Mouse (Mus musculus) heart, embryonic 14.5 days (tissue): ENCODE measurements at regions not wholly inside any gene's neighbourhood (a gene's known extent, or its start where the extent isn't known, plus 50 kb on each side); places are given as distances from the start of the nearest gene placed in this dataset.
A peak's percentile ranks its signal among the peaks of the same experiment; 100 is the strongest.

Experiments used
- ATAC-seq: fragments of 200-750 bp; cut with Nextera tagmentation; 2 replicates; pipeline ENCODE4 v1.8.0; 2017; ENCODE audit warnings: low read depth, moderate TSS enrichment; ENCODE audit not compliant: insufficient number of reproducible peaks, insufficient read depth, low FRiP score
- H3K27ac ChIP-seq, 2 experiments: fragments of 200-500 bp in 1 of 2; fragments of 300-500 bp in 1 of 2; sonication (generic) in 1 of 2; replicated peaks in 1 of 2; 2 replicates each; pipeline ENCODE4 v1.5.1; 2012 to 2014; ENCODE audit warnings: low read depth in 2 of 2, low read length in 2 of 2, control low read depth in 1 of 2, mild to moderate bottlenecking in 1 of 2, mixed read lengths in 1 of 2; ENCODE audit not compliant: control insufficient read depth in 1 of 2, insufficient read depth in 1 of 2
- H3K27me3 ChIP-seq: fragments of 300-500 bp; sonication (generic); 2 replicates; pipeline ENCODE4 v1.6.1; 2014; ENCODE audit warnings: mild to moderate bottlenecking, low read length, control low read depth; ENCODE audit not compliant: control insufficient read depth, insufficient read depth
- H3K36me3 ChIP-seq: fragments of 300-500 bp; sonication (generic); 2 replicates; pipeline ENCODE4 v1.6.1; 2014; ENCODE audit warnings: mild to moderate bottlenecking, control low read depth, low read length, mixed read lengths; ENCODE audit not compliant: control insufficient read depth, insufficient read depth
- H3K4me1 ChIP-seq, 2 experiments: fragments of 200-500 bp in 1 of 2; fragments of 300-500 bp in 1 of 2; sonication (generic) in 1 of 2; 2 replicates each; pipeline ENCODE4 v1.6.1; 2012 to 2014; ENCODE audit warnings: low read length in 2 of 2, control low read depth in 1 of 2, mixed read lengths in 1 of 2; ENCODE audit not compliant: control insufficient read depth in 2 of 2, insufficient read depth in 2 of 2
- H3K4me2 ChIP-seq: fragments of 300-500 bp; sonication (generic); 2 replicates; pipeline ENCODE4 v1.6.1; 2014; ENCODE audit warnings: mild to moderate bottlenecking, low read length
- H3K4me3 ChIP-seq, 2 experiments: fragments of 200-500 bp in 1 of 2; fragments of 300-500 bp in 1 of 2; sonication (generic) in 1 of 2; 2 replicates each; pipeline ENCODE4 v1.5.1; 2012 to 2014; ENCODE audit warnings: low read length in 2 of 2, mild to moderate bottlenecking in 2 of 2, control low read depth in 1 of 2, low read depth in 1 of 2, moderate library complexity in 1 of 2; ENCODE audit not compliant: control insufficient read depth in 1 of 2, insufficient read depth in 1 of 2
- H3K9ac ChIP-seq: fragments of 300-500 bp; sonication (generic); 2 replicates; pipeline ENCODE4 v1.6.1; 2014; ENCODE audit warnings: mild to moderate bottlenecking, low read length
- H3K9me3 ChIP-seq: fragments of 300-500 bp; sonication (generic); 2 replicates; pipeline ENCODE4 v1.6.1; 2016; ENCODE audit warnings: low read length, control low read depth; ENCODE audit not compliant: control insufficient read depth
- WGBS: fragments of 180-500 bp; shearing (Covaris S2); extraction: QIAGEN DNeasy Blood & Tissue Kit; methylation state at CpG from one replicate; pipeline ENCODE4 v1.1.7; 2014; 5-methylcytosine and 5-hydroxymethylcytosine counted together

DNA sequence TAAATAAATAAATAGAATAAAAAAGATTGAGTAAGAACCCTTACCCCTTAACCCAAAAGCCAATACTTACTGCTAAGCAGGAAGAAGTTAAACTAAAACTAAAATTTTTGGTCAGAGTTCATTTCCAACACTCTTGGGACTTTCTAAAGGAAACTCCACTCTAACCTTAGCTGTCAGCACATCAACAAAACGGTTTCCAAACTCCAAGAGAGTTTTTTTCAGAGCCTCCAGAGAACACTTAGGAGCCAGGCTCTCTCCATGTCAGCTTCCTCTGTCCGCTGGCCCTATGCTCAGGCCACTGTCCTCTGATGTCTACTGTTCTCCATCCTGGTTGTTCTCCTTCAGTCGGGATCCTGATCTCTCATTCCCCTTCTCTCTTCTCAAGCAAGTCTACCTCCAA lies 241.1 kb upstream of the Nt5e start:
- WGBS = 40% methylated on average over 3 of the region's 3 CpGs
- Histone ChIP-seq H3K4me3 (no peak overlapping the region), H3K9me3 (no peaks in the 10 kb centered on the region), H3K4me2 (no peak overlapping the region), H3K4me1 (peaks cover 0 to 2% of the 10 kb centered on the region in 2 experiments; a peak in 1 of 4 replicates), H3K27ac (no peak overlapping the region), H3K9ac (no peak overlapping the region), H3K36me3 (no peaks in the 10 kb centered on the region), H3K27me3 (peaks cover 5% of the 10 kb centered on the region; the same call in 1 of the 2 replicates)
- ATAC-seq = no peak

DNA sequence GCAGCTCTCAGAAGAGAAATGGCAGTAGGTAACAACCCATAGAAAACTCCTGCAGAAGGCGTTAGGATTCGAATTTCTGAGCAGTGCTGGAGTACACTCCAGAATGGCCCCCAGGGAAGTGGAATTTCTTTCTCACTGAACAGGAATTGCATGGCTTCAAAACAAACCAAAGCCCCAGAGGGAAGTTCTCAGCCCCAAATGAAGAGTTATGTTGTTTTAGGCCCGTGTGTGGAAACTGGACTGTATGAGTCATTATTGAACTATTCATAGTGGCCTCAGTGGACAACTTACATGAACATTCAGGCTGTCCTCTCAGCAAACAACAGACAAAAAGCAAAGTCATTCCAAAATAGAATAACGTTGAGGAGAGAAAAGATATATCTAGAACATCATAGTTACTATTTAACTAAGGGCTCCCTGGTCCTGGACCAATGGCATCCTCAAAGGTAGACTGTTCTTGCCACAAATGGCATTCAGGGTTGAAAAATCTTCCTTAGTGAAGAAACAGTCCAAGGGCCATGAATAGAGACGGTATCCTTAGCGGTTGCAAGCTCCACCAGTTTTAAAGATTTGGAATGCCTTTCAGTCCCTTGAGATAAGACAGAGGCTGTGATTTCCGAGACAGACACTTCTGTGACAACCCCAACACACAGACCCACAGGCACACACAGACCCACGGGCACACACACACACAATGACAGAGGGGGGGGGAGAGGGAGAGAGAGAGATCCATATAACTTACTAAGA lies 235.0 kb upstream of the Nt5e start:
- Histone ChIP-seq H3K4me1 (peaks cover 0 to 6% of the 10 kb centered on the region in 2 experiments; a peak in 2 of 4 replicates), H3K9me3 (no peaks in the 10 kb centered on the region), H3K36me3 (no peaks in the 10 kb centered on the region), H3K27me3 (no peaks in the 10 kb centered on the region), H3K27ac (peak overlapping the region; percentile 1 to 70; a peak in 2 of 4 replicates), H3K4me3 (no peak overlapping the region), H3K4me2 (no peak overlapping the region), H3K9ac (no peak overlapping the region)
- 24% methylated on average over 8 of the region's 8 CpGs for WGBS
- ATAC-seq = no peak

DNA sequence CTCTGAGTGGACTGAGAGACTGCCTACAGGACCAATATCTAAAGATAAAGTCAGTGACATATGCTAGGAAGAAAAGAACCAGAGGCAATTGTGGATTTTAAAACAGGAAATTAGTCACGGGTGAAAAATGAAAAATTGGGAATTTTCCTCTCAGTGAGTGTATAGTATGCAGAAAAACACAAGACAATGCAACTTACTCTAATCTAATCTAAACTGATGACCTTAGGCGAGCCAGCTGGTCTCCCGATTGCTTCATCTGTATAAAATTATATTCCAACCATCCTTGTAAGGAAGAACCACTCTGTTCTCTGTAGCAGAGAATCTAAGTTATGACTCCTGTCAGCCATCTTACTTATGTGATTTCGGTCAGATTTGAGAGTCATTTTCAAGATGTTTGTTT lies 234.4 kb upstream of the Nt5e start:
- Histone ChIP-seq H3K4me3 (no peak overlapping the region), H3K27ac (no peak overlapping the region; a peak in 1 of 4 replicates), H3K4me1 (peaks cover 0 to 6% of the 10 kb centered on the region in 2 experiments; a peak in 2 of 4 replicates), H3K27me3 (no peaks in the 10 kb centered on the region), H3K9ac (no peak overlapping the region), H3K4me2 (no peak overlapping the region), H3K9me3 (no peaks in the 10 kb centered on the region), H3K36me3 (no peaks in the 10 kb centered on the region)
- no peak for ATAC-seq
- WGBS = 52% methylated on average over 4 of the region's 4 CpGs

DNA sequence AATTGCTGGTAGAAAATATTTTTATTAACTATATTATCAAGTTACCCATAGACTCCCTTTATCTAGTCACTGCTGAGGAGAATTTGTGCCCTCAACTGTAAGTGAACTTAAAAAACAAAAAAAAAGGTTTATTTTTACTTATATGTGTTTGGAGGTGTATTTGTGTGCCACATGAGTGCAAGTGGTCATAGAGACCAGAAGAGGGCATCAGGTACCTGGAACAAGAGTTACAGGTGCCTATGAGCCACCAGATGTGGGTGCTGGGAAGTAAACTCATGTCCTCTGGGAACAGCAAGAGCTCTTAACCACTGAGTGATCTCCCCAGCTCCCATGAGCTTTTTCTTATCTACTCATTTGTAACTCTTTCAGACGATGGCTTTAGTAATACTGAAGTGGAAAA lies 213.9 kb upstream of the Nt5e start:
- no peaks in the 10 kb centered on the region for H3K4me1 ChIP-seq
- H3K9ac ChIP-seq = no peak overlapping the region
- ATAC-seq = no peak
- no peak overlapping the region for H3K27ac ChIP-seq
- WGBS = 24% methylated on average over 1 of the region's 1 CpGs
- H3K27me3 ChIP-seq = no peaks in the 10 kb centered on the region
- H3K36me3 ChIP-seq = no peaks in the 10 kb centered on the region
- no peak overlapping the region for H3K4me2 ChIP-seq
- H3K9me3 ChIP-seq = no peaks in the 10 kb centered on the region
- no peak overlapping the region for H3K4me3 ChIP-seq

DNA sequence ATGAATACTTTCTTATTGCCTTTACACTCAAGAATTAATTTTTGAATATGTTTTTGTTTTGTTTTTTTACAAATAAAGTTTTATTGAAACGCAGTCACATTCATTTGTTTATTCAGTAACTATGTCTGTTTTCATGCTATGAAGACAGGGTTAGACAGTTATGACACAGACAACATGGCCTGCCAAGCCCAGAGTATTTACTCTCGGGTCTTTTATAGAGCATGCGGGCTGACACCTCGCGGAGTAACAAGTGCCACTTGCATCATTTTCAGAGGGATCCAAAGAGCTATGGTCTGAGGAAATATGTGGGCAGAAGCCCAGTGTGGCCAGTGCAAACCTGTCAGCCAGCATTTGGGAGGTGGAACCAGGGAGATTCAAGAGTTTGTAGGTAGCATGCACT lies 206.5 kb upstream of the Nt5e start:
- Histone ChIP-seq H3K4me3 (no peak overlapping the region), H3K9me3 (no peaks in the 10 kb centered on the region), H3K4me2 (no peak overlapping the region), H3K27me3 (no peaks in the 10 kb centered on the region), H3K36me3 (no peaks in the 10 kb centered on the region), H3K9ac (no peak overlapping the region), H3K27ac (no peak overlapping the region), H3K4me1 (no peaks in the 10 kb centered on the region; a peak in 1 of 4 replicates)
- ATAC-seq = no peak
- 88% methylated on average over 5 of the region's 5 CpGs for WGBS

DNA sequence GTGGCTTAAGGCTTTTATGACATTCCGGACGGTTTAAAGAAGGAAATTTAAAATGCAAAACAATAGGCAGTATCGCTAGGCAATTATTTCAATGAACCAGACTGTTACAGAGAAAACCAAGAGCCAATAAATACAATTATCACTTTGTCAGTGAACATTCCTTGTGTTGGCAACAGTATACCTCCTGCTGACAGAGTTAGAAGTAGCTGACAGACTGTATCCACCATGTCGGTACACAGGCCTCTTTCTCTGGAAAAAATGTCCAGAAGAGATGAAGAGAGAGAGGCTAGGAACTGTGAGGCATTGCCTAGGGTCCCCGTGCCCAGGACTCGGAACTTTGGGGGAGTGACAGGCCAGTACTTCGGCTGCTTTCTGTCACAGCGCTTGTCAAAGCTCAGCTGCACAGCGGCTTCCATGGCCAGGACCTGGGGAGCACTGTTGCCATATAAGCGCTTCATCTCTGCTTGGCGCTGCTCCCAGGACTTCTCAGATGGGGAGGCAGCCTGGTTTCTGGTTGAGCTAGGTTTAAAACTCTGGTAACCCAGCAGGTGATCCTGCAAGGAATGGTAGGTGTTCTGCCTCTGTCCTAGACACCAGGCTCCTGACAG lies 205.9 kb upstream of the Nt5e start:
- H3K27me3 ChIP-seq = no peaks in the 10 kb centered on the region
- no peak overlapping the region for H3K9ac ChIP-seq
- no peak overlapping the region for H3K4me3 ChIP-seq
- no peak overlapping the region for H3K4me2 ChIP-seq
- H3K4me1 ChIP-seq = no peaks in the 10 kb centered on the region; a peak in 1 of 4 replicates
- WGBS = 66% methylated on average over 11 of the region's 11 CpGs
- ATAC-seq = no peak
- H3K27ac ChIP-seq = no peak overlapping the region
- H3K9me3 ChIP-seq = no peaks in the 10 kb centered on the region
- H3K36me3 ChIP-seq = no peaks in the 10 kb centered on the region

DNA sequence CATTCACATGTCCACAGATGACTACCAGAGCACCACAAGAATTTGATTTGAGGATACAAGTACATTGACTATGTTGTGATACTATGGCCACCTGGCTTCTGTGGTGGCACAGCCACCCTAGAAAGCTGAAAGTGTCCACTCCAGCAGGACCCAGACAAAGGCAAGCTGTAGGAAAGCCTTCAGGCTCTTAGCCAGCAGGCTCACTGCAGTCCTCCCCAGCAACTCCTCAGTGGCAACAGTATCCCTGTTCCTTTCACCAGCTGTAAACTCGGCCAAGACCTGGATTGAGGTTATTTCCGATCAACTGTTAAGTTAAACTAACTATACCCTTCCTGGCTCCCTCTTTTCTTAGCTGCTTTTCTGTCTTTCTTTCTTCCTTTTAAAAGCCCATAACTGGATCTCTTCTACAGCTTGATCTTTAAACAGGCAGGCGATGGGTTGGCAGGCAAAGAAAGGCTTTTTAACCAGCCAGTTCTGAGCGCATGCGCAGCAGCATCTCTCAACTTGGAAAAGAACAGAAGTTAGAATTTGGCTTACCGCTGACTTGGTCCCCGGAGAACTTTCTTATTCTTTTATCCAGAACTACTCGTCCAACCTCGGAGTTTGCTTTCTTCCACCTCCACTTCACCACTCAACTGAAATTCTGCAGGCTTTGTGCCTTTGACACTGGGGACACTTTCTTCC lies 202.5 kb upstream of the Nt5e start:
- H3K9me3 ChIP-seq = no peaks in the 10 kb centered on the region
- no peaks in the 10 kb centered on the region; a peak in 1 of 4 replicates for H3K4me1 ChIP-seq
- H3K36me3 ChIP-seq = no peaks in the 10 kb centered on the region
- H3K9ac ChIP-seq = no peak overlapping the region
- no peak overlapping the region for H3K4me2 ChIP-seq
- WGBS = 81% methylated on average over 9 of the region's 9 CpGs
- ATAC-seq = no peak
- H3K27me3 ChIP-seq = no peaks in the 10 kb centered on the region
- H3K27ac ChIP-seq = no peak overlapping the region
- H3K4me3 ChIP-seq = no peak overlapping the region
